Mouse (Mus musculus): ENCODE measurements around the gene Klb. TPM values are rescaled to one million over a fixed set of nuclear protein-coding genes. Genes with fewer than 3 reads are reported as not detected.
A peak's percentile ranks its signal among the peaks of the same experiment; 100 is the strongest.

Klb gene
- polyA plus RNA-seq, 1 experiment = 0.40 TPM

DNA sequence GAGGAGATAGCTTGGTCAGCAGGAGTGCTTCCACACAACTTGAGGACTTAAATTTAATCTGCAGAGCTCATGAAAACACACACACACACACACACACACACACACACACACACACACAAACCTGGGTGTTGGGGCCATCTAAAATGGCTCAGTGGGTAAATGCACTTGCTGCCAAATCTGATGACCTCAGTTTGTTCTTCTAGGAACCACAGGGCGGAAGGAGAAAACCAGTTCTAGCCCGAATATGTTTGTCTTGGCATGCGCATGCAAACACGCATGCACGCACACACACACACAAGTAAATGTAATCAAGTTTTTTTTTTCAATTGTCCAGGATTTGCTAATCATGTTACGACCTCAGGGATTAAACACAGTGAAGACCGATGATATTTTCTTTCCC lies 23.4 kb downstream of the Klb start:
- DNase-seq (ENCODE audit: extremely low spot score in 1 of 2, low spot score in 1 of 2) = no peak

DNA sequence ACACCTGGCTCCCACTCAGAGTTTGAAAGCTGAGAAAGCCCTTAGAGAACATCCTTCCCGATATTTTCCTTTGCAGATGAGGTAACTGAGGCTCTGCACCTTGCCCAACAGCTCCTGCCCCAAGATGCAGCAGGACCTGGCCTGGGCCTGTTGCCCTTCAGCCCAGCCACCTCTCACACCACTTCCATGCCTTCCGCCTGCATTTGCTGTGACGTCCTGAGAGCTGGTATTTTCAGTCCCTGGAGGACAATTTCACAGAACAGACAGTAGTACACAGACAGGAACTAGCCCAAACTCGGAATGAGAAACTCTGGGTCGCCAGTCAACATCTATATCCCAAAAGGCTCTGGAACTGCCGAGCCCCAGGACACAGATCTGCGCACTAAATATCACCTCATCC lies 26.6 kb downstream of the Klb start:
- DNase-seq (ENCODE audit: extremely low spot score in 1 of 2, low spot score in 1 of 2) = no peak

DNA sequence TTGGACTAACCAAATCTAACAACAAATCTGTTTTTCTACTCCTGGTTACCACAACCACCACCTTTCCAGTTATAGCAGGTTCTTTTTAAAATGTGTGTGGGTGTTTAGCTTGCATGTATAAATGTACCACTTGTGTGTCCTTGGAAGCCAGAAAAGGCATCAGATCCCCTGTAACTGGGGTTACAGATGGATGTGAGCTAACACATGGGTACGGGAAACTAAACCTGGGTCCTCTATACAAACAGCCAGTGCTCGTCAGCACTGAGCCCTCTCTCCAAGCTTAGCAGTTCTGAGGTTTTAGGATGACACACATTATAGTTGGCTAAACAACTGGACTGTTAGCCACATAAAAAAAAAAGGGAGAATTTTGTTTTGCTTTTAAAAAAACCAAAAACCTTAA lies 37.6 kb downstream of the Klb start:
- no peak for DNase-seq (ENCODE audit: extremely low spot score in 1 of 2, low spot score in 1 of 2)

- no peak for DNase-seq (ENCODE audit: extremely low spot score in 1 of 2, low spot score in 1 of 2)
Measured at GRCm38 (mm10) chr5:65387008-65387867, 39.1 kb downstream of the Klb start.

DNA sequence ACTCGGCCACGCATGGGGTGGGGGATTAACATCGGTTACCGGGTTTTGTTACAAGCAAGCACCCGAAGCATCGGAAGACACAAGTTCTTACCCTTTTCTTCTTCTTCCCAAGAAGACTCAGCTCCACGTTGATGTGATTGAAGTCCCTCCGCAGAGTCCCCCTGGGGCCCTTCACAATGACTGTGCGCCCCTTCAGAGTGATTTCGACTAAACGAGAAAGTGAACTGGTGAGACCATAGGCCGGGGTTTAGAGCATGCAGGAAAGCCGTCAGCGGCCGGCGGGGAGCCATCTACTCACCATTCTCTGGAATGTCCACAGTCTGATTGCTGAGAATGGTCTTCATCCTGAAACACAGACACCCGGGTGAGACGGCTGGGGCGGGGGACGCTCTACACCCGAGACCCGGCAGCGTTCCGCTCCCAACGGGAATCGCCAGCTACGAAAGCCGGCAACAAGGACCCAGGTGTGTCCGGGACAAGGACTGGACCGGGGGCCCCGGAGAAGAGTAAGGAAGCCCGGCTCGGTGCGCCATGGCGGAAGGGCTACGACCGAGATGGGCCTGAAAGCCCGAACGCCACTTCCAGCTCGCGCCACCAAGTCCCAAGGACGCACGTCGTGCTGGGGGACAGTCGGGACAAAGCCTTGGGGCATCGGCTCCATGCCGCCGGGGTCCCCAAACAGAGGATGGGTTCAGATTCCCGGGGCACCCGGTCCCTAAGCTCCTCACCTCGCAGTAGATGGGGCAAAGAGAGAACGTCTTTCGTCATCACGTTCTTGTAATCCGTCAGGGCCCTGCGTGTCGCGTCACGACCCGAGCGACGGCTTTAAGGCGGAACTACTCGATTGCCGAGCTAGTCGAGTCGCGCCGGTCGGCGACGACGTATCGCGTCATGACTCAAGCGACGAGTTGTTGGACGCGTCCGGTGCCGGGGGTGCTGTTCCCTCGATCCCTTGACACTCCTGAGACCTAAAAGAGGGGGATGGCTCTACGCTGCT lies 42.8 kb downstream of the Klb start, which contains the start of the genes Rpl9 and Lias:
Gene Rpl9 (minus strand): TSS at position 797 of the 997 bp plus-strand sequence.
Gene Lias (plus strand): TSS at position 850 of the 997 bp plus-strand sequence.
- peak; percentile 98 to 100 for DNase-seq (ENCODE audit: extremely low spot score in 1 of 2, low spot score in 1 of 2)

DNA sequence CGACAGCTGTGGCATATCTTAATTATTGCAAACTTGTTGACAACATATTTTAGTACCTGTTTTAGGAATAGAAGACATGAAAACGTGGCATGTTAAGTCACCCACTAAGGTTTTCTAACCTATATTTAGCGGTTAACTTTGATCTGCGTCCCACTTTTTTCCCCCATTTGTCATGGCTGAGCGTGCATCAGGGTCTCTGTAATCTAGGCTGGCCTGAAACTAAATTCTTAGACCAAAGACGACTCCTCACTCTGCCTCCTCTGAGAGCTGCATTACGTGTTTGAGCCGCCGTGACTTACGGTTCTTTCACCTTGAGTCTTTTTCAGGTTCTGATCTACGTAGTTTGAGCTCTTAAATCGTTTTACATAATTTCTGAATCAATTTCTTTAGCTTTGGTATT lies 43.6 kb downstream of the Klb start:
- no peak for DNase-seq (ENCODE audit: extremely low spot score in 1 of 2, low spot score in 1 of 2)

- DNase-seq (ENCODE audit: extremely low spot score in 1 of 2, low spot score in 1 of 2) = no peak
Measured at GRCm38 (mm10) chr5:65394425-65394824, 46.3 kb downstream of the Klb start.

GRCm38 (mm10) chr5:65401251-65401994 lies 53.3 kb downstream of the Klb start:
- DNase-seq (ENCODE audit: extremely low spot score in 1 of 2, low spot score in 1 of 2) = peak; percentile 66 to 91

- no peak for DNase-seq (ENCODE audit: extremely low spot score in 1 of 2, low spot score in 1 of 2)
Measured at GRCm38 (mm10) chr5:65407989-65408388, 59.9 kb downstream of the Klb start.

GRCm38 (mm10) chr5:65415653-65416458 lies 67.7 kb downstream of the Klb start:
- DNase-seq (ENCODE audit: extremely low spot score in 1 of 2, low spot score in 1 of 2) = no peak

DNA sequence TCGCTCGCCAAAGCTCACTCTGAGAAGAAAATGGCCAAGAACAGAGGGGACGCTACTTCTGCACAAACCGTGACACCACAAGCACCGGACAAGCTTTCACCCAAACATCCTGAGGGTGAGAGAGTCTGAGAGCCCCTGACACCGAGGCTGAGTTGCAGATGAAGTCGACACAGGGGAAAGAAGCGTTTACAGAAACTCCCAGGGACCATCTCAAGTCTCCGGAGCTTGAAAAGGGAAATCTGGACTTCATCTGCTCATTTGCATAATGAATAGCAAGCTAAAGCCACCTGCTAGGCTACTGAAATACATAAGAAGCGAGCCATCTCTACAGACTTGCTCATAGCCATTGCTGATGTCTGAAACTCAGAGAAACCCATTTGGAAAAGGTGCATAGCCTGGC lies 71.0 kb downstream of the Klb start:
- no peak for DNase-seq (ENCODE audit: extremely low spot score in 1 of 2, low spot score in 1 of 2)

DNA sequence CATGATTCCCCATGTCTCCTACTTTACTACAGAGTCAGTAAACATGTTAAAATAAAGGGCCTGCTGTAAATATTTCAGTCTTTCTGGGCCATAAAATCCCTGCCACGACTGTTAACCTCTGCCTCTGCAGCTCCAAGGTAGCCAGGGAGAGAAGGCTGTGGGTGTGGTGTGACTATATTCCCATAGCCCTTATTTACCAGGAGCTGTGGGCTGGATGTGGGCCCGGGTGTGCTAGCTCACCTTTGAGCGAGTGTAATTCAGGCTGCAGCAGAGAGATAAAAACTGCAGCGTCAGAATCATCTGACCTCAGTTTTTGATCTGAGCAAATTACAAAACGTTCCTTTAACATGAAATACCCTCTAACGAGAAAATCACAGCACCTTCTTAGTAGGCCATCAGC lies 72.7 kb downstream of the Klb start:
- DNase-seq (ENCODE audit: extremely low spot score in 1 of 2, low spot score in 1 of 2) = no peak

DNA sequence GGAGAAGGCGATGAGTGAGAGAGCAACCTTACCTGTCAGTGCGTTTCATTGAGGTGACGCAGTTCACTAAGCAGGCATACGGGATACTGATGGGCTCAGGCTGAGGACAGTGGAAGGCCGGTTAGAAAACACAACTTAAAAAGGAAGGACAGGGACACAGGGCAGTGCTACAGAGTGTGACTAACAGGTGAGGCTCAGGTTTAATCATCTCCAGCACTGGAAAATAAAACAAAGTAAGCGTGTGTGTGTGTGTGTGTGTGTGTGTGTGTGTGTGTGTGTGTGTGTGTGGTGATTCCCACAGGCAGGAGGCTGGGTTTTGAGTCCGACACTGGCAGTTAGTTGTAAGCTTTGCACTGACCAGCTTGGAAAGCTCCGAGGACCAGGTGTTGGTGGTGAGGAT lies 74.7 kb downstream of the Klb start:
- DNase-seq (ENCODE audit: extremely low spot score in 1 of 2, low spot score in 1 of 2) = no peak

DNA sequence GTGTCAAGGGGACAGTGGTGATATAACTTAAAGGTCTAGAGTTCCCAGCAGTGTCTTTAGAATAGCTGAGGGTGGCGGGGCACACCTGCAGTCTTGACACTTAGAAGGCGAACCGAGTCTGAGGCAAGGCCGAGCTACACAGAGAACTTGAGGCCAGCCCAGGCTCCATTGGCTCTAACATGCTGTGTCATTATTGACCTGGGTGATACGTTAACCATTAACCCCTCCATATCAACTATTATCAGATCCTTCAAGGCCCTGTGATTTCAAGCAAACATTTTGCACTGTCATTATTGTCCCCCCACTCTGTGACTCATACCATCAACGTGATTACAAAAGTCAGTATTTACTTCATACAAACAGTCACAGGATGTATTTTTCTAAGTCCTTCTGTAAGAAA lies 76.1 kb downstream of the Klb start:
- no peak for DNase-seq (ENCODE audit: extremely low spot score in 1 of 2, low spot score in 1 of 2)

DNA sequence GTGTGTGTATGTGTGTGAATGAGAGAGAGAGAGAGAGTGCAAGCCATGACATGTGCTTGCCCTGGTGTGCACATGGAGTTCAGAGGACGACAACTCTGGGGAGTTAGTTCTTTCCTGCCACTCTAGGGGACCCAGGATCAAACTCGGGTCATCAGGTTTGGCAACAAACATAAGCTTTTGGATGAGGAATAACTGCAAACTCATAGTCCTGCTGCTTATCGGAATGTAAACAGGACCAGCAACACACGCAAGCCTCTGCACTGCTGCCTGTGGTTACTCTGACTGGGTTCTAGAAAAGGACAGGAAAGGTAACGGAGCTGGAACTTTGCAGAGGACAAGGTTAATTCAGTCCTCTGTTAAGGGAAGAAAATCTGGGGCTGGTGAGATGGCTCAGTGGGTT lies 77.1 kb downstream of the Klb start:
- DNase-seq (ENCODE audit: extremely low spot score in 1 of 2, low spot score in 1 of 2) = no peak

DNA sequence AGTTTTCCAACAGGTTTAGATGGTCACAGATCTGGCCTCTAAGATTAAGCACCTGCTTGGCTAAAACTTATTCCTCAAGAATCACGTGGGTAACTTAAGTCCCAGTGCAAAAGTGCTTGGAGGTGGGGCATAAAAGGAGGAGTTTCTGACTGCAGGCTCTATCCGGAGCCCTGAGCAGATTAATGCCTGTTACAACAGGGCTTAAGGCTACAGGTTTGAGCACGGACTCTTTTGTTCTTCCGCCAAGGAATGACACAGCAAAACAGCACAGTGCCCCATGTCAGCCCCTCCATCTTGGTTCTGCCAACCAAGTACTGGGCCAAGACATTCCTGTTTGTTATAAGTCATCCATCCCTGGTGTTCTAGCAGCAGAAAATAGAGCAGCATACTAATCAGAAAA lies 80.2 kb downstream of the Klb start:
- no peak for DNase-seq (ENCODE audit: extremely low spot score in 1 of 2, low spot score in 1 of 2)

DNA sequence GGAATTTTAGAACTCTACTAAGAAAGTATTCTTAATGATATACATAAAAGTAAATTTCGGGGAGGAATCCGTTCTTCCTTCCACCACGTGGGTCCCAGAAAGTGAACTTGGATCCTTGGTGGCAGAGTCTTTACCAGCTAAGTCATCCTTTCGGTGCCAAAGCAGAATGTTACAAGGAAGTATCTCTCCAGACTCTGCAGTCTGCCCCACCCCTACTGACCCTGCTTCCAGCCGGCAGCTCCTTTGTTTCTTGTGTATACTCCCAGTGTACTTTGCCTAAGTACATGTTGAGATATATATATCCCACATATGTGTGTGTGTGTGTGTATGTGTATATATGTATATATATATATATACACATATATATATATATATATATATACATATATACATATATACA lies 81.3 kb downstream of the Klb start:
- no peak for DNase-seq (ENCODE audit: extremely low spot score in 1 of 2, low spot score in 1 of 2)
